Mouse (Mus musculus): ENCODE results near the gene Rhbdl3. TPM values are rescaled to one million over a fixed set of nuclear protein-coding genes. Genes with fewer than 3 reads are reported as not detected.
A peak's percentile ranks its signal among the peaks of the same experiment; 100 is the strongest.
"Not testable (repeated sequence)": the region's sequence is repeated elsewhere in the genome, so short reads cannot be mapped to it uniquely, and the experiment has no call there.

The Rhbdl3 gene
- polyA plus RNA-seq, 1 experiment: 2.7 TPM

DNA sequence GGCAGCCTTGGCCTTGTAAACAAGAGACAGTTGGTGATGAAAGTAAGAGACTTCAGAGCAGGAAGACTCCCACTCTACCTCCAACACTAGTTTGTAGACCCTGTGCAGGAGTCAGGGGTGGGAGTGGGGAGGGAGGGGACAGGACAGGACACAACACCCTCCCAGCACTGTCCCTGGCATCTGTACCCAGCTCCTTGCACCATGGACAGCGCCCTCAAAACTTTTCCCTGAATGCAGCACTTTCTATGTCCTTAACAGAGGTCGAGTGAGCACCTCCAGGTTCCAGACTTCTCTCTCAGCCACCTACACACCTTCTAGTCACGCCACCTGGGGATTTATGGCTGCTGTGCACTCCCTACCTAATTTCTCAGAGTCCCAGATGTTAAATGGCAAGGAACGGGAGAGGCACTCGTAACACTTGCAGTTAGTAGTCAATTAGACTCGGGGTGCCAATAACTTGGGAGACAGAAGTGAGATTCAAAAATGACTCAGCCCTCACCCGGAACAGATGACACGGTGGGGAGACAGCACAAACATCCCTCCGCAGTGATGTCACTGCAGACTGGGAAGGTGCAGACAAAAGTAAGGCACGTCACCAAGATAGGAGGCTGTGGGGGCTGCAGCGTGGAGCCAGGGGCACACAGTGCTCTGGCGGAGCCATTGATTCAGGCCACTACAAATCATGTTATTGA is 32.1 kb downstream of the Rhbdl3 start:
- no peak for DNase-seq
- H3K4me1 ChIP-seq (ENCODE audit: control insufficient read depth, insufficient read depth, low read length): no peaks in the 10 kb centered on the region
- TF ChIP-seq CTCF (IDR thresholded peaks at IDR 0.05; ENCODE audit: insufficient read depth, low read length) (no peak), POLR2A (IDR thresholded peaks at IDR 0.05; ENCODE audit: borderline replicate concordance, extremely low read depth, low read depth, low read length) (no peak)
- 60% methylated on average over 12 of the region's 12 CpGs for WGBS
- no peak overlapping the region for H3K4me3 ChIP-seq (replicated peaks; ENCODE audit: extremely low read depth, low read depth, low read length)

DNA sequence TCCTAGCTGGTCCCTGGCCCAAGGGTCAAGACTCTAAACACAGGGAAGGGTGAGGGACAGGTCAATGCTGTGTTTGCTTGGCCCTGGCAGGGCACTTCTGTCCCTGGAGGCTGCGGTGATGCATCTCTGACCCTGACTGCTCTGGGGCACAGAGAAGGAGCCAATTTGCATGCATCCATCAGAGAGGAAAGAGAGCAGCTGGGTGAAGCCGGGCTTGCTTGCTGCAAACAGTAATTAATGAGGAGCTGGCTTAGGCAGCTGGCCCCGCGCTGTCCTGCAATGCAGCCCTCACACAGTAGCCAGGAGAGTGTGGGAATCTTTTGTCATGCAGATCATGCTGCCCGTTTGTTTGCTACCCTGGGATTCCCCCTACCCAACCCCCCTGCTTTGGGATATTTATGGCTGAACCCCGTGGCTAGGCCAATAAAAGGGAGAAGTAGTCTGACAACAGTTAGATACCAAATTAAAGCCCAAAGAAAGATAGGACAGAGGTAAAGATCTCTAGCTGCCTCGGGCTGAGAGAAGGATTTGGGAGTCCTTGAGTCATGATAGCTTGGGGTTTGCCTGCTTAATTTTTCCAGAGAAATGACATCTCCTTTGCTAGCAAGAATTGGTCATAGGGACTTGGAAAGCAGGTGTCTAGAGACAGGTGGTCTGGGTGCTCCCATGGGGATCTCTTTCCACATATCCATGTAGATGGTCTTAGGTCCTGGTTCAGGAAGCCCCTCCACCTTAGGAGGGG is 35.1 kb downstream of the Rhbdl3 start:
- H3K4me3 ChIP-seq (replicated peaks; ENCODE audit: extremely low read depth, low read depth, low read length): no peak overlapping the region
- no peak for DNase-seq
- no peak for TF ChIP-seq CTCF (IDR thresholded peaks at IDR 0.05; ENCODE audit: insufficient read depth, low read length)
- no peak for TF ChIP-seq POLR2A (IDR thresholded peaks at IDR 0.05; ENCODE audit: borderline replicate concordance, extremely low read depth, low read depth, low read length)
- WGBS: 15% methylated on average over 7 of the region's 7 CpGs
- no peaks in the 10 kb centered on the region for H3K4me1 ChIP-seq (ENCODE audit: control insufficient read depth, insufficient read depth, low read length)

DNA sequence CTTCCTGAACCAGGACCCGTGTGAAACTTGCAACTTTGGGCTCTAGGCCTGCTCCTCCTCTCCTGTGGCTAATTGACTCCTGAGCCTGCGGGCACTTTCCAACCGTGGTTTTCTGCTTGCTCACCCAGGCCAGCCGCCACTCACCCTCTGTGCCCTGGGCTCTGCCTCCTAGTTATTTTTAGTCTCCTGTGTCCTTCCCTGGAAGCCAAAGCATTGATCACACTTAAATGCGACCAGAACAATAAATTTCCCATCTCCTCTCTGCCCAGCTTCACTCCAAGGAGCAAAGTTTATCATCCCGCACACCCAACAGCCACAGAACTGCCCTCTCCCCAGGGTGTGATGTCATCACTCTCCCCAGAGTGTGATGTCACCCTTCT is 35.6 kb downstream of the Rhbdl3 start:
- Histone ChIP-seq H3K4me1 (ENCODE audit: control insufficient read depth, insufficient read depth, low read length) (no peaks in the 10 kb centered on the region), H3K4me3 (replicated peaks; ENCODE audit: extremely low read depth, low read depth, low read length) (no peak overlapping the region)
- DNase-seq: no peak
- 33% methylated on average over 6 of the region's 6 CpGs for WGBS
- TF ChIP-seq CTCF (IDR thresholded peaks at IDR 0.05; ENCODE audit: insufficient read depth, low read length): no peak
- TF ChIP-seq POLR2A (IDR thresholded peaks at IDR 0.05; ENCODE audit: borderline replicate concordance, extremely low read depth, low read depth, low read length): no peak

DNA sequence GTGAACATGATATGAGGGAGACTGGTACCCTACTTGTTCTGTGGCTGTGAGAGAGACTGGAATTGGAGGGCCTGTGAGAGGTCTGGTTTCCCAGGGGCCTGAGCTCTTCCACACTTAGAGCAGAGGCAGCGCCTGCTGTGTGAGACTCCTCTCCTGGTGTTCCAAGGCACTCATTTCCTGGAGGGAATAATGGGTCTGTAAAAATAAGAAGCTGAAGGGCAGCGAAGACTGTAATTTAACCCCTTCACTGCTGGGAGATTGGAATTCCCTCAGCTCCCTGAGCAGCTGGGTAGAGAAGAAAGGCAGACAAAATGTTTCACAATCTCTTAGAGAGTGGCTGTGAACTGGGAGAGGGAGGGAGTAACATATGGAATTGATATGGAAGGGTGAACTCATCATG is 41.8 kb downstream of the Rhbdl3 start:
- 35% methylated on average over 2 of the region's 2 CpGs for WGBS
- TF ChIP-seq CTCF (IDR thresholded peaks at IDR 0.05; ENCODE audit: insufficient read depth, low read length): no peak
- TF ChIP-seq POLR2A (IDR thresholded peaks at IDR 0.05; ENCODE audit: borderline replicate concordance, extremely low read depth, low read depth, low read length): no peak
- Histone ChIP-seq H3K4me3 (replicated peaks; ENCODE audit: extremely low read depth, low read depth, low read length) (no peak overlapping the region), H3K4me1 (ENCODE audit: control insufficient read depth, insufficient read depth, low read length) (no peaks in the 10 kb centered on the region)
- DNase-seq: no peak

DNA sequence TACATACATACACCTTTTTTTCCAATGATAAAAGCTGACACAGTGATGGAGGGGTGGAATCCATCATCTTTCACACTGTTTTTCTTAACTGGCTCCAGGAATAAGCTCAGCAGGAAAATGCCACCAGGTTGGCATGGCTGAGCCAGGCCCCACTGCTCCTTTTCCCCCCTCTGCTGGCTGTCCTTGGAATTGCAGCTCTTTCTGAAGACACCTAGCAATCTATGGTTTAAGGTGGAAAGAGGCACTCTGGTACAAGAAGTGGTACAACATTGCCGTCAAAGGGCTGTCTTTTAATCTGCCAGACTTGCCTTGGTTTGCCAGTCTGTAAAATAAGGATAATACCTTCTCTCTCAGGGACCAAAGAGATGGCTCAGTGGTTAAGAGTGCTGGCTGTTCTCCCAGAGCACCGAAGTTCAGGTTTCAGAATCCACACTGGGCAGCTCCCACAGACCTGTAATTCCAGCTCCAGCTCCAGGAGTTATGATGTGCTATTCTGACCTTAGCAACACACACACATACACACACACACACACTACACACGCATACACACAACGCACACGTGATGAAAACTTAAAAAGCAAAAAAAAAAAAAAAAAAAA is 51.2 kb downstream of the Rhbdl3 start:
- 74% methylated on average over 5 of the region's 5 CpGs for WGBS

DNA sequence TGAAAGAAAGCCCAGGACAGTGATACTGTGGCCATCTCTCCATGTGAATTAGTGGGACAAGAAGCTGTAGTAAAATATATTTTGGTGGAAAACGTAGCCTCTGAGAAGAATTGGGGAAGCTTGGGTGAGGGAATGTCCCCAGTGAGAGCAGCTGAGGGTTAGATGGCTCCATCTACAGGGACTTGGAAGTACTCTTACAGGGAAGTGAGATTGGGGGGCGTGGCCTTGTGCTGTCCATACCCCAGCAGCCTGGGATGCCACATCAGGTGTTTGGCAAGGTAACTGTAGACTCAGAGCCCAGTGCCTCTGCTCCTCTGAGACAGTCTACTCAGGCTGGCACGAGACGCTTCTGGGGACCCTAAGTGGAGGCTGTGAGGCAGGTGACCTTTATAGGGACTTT is 54.1 kb downstream of the Rhbdl3 start:
- Histone ChIP-seq H3K4me1 (ENCODE audit: control insufficient read depth, insufficient read depth, low read length) (no peaks in the 10 kb centered on the region), H3K4me3 (replicated peaks; ENCODE audit: extremely low read depth, low read depth, low read length) (no peak overlapping the region)
- WGBS: 50% methylated on average over 4 of the region's 4 CpGs
- no peak for TF ChIP-seq CTCF (IDR thresholded peaks at IDR 0.05; ENCODE audit: insufficient read depth, low read length)
- no peak for TF ChIP-seq POLR2A (IDR thresholded peaks at IDR 0.05; ENCODE audit: borderline replicate concordance, extremely low read depth, low read depth, low read length)
- no peak for DNase-seq

More for the DNA sequence above, 51.2 kb downstream of the Rhbdl3 start:
- peak; percentile 82 for DNase-seq
- Histone ChIP-seq H3K4me3 (replicated peaks; ENCODE audit: extremely low read depth, low read depth, low read length) (no peak overlapping the region), H3K4me1 (ENCODE audit: control insufficient read depth, insufficient read depth, low read length) (no peaks in the 10 kb centered on the region)
- no peak for TF ChIP-seq POLR2A (IDR thresholded peaks at IDR 0.05; ENCODE audit: borderline replicate concordance, extremely low read depth, low read depth, low read length)
- TF ChIP-seq CTCF (IDR thresholded peaks at IDR 0.05; ENCODE audit: insufficient read depth, low read length): peak; percentile 92

DNA sequence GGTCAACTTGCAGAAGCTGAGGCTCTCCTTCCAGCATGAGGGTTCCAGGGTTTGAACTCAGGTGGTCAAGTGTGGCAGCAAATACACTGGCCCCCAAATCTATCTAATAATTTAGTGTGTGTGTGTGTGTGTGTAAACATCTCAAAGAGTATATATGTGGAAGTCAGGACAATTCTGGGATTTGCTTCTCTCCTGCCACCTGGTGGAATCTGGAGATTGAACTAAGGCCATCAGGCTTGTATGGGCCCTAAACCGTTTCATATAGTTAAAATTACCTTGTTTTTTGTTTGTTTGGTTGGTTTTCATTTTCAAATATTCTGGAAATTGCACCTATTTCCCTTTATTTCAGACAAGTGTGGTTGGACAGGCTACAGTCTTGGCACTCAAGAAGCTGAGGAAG is 68.2 kb downstream of the Rhbdl3 start:
- no peaks in the 10 kb centered on the region for H3K4me1 ChIP-seq (ENCODE audit: control insufficient read depth, insufficient read depth, low read length)
- DNase-seq: no peak
- TF ChIP-seq CTCF (IDR thresholded peaks at IDR 0.05; ENCODE audit: insufficient read depth, low read length): no peak
- TF ChIP-seq POLR2A (IDR thresholded peaks at IDR 0.05; ENCODE audit: borderline replicate concordance, extremely low read depth, low read depth, low read length): no peak
- WGBS: 81% methylated on average over 1 of the region's 1 CpGs
- no peak overlapping the region for H3K4me3 ChIP-seq (replicated peaks; ENCODE audit: extremely low read depth, low read depth, low read length)

DNA sequence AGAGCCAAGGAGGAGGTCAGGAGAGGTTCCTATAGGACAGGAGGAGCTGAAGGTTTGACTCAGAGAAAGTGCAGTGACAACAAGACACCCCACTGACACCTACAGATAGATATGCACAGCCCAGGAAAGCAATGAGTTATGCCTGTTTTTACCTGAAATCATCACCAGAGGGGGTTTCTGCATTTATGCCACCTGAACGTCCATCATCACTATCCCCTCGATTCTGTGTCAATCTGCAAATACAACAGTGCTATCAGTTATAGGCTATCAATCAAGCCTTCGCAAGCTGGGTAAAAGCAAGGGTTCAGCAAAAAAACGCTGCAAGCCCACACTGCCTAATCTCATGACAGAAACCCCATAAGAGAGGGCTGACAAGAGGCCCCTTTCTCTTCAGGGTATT is 75.9 kb downstream of the Rhbdl3 start:
- Histone ChIP-seq H3K4me1 (ENCODE audit: control insufficient read depth, insufficient read depth, low read length) (no peaks in the 10 kb centered on the region; the same call in 1 of the 2 replicates), H3K4me3 (replicated peaks; ENCODE audit: extremely low read depth, low read depth, low read length) (no peak overlapping the region)
- TF ChIP-seq POLR2A (IDR thresholded peaks at IDR 0.05; ENCODE audit: borderline replicate concordance, extremely low read depth, low read depth, low read length): no peak
- DNase-seq: no peak
- 57% methylated on average over 4 of the region's 4 CpGs for WGBS

DNA sequence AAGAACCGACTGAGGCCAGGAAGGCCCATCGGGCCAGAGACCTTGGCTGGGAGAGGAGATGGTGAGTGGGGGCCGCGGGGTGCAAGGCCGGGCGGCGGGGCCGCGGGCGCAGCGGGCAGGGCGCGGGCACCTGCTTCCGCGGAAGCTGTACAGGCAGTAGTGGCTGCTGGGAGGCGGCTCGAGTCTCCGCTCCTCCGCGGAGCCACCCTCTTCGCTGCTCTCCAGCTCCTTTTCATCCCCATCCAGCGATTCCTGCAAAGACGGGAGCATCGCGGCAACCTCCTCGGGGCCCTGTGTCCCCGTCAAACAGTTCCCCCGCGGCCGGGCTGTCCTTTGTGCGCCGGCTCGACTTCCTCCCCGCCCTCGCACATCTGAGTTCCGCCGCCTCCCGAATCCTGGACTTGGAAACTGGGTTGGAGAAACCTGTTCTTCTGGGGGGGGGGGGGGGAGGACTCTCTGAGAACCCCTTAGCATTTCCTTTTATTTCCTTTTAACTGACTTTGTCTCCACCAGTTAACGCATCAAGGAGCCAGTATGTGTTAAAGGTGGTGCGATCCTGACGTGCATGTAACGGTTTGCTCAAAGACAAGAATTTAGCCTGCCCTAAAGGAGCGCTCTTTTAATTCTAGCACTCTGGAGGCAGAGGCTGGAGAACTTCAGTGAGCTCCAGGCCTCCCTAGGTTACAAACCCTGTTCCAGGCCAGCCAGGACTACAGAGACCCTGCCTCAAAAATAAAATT is 77.2 kb downstream of the Rhbdl3 start, which contains the start of gene 5730455P16Rik:
Gene 5730455P16Rik, minus strand, starts transcription at position 323 of the 740 bp plus-strand sequence.
- no peaks in the 10 kb centered on the region; the same call in 1 of the 2 replicates for H3K4me1 ChIP-seq (ENCODE audit: control insufficient read depth, insufficient read depth, low read length)
- TF ChIP-seq POLR2A (IDR thresholded peaks at IDR 0.05; ENCODE audit: borderline replicate concordance, extremely low read depth, low read depth, low read length): peak; percentile 83; the same call in 1 of the 2 replicates
- no peak for TF ChIP-seq CTCF (IDR thresholded peaks at IDR 0.05; ENCODE audit: insufficient read depth, low read length)
- 1% methylated on average over 41 of the region's 43 CpGs for WGBS
- H3K4me3 ChIP-seq (replicated peaks; ENCODE audit: extremely low read depth, low read depth, low read length): peak within 1 kb of the TSS; percentile 86
- peak; percentile 80 for DNase-seq

DNA sequence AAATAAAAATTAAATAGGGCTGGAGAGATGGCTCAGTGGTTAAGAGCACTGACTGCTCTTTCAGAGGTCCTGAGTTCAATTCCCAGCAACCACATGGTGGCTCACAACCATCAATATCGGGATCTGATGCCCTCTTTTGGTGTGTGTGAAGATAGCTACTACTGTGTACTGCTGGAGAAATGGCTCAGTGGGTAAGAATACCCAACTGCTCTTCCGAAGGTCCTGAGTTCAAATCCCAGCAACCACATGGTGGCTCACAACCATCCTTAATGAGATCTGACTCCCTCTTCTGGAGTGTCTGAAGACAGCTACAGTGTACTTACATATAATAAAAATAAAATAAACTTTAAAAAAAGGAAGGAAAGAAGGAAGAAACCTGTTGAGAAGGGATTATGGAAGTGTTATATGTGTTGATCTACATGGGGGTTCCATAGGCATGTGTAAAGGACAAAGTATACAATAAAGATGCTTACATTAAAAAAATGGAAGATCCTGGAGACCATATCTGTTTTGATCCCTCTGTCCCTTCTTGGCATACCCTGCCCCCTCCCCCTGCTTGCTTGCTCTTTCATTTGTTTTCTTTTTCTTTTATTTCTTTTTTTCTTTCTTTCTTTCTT is 77.8 kb downstream of the Rhbdl3 start:
- WGBS: 60% methylated on average over 2 of the region's 2 CpGs
- H3K4me3 ChIP-seq (replicated peaks; ENCODE audit: extremely low read depth, low read depth, low read length): not testable (repeated sequence)

DNA sequence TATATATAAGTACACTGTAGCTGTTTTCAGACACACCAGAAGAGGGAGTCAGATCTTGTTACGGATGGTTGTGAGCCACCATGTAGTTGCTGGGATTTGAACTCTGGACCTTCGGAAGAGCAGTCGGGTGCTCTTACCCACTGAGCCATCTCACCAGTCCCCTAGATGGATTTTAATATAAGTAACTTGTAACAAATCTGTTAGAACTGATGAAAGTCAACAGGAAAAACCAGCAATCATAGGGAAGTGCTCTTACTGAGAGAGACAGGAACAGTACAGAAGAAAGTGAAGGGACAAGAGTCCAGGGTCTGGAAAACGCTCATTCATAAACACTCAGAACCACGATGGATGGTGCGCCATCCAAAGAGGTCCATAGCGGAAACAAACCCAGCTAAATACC is 78.5 kb downstream of the Rhbdl3 start:
- DNase-seq; H3K4me1 ChIP-seq (ENCODE audit: control insufficient read depth, insufficient read depth, low read length): not testable (repeated sequence)
- WGBS: 93% methylated on average over 7 of the region's 7 CpGs

More for the DNA sequence above, 77.8 kb downstream of the Rhbdl3 start:
- DNase-seq; H3K4me1 ChIP-seq (ENCODE audit: control insufficient read depth, insufficient read depth, low read length): not testable (repeated sequence)

More for the DNA sequence above, 78.5 kb downstream of the Rhbdl3 start:
- not testable (repeated sequence) for H3K4me3 ChIP-seq (replicated peaks; ENCODE audit: extremely low read depth, low read depth, low read length)

Measured in lung, adult 2 months (tissue).